Mouse (Mus musculus) right cerebral cortex, postnatal 14 days (tissue): ENCODE data around the gene Lsm12.
A peak's percentile ranks its signal among the peaks of the same experiment; 100 is the strongest.
"Not testable (repeated sequence)": the region's sequence is repeated elsewhere in the genome, so short reads cannot be mapped to it uniquely, and the experiment has no call there.

Experiments
- DNase-seq: peaks from one replicate; pipeline ENCODE4 v3.0.0; 2022

Gene Lsm12

GRCm38 (mm10) chr11:102184253-102184645 lies 847 bp downstream of the Lsm12 start:
- DNase-seq: no peak

- no peak for DNase-seq
Measured at GRCm38 (mm10) chr11:102179836-102180235, 5.3 kb downstream of the Lsm12 start.

GRCm38 (mm10) chr11:102168689-102169088 lies 16.4 kb downstream of the Lsm12 start:
- DNase-seq: no peak

GRCm38 (mm10) chr11:102167539-102167938 lies 17.6 kb downstream of the Lsm12 start:
- DNase-seq: no peak

GRCm38 (mm10) chr11:102165971-102166722 lies 18.9 kb downstream of the Lsm12 start:
- no peak for DNase-seq

GRCm38 (mm10) chr11:102159781-102160180 lies 25.3 kb downstream of the Lsm12 start:
- DNase-seq: no peak

GRCm38 (mm10) chr11:102158024-102158423 lies 27.1 kb downstream of the Lsm12 start:
- not testable (repeated sequence) for DNase-seq

- no peak for DNase-seq
Measured at GRCm38 (mm10) chr11:102156786-102157089, 28.4 kb downstream of the Lsm12 start.

GRCm38 (mm10) chr11:102156039-102156785 lies 28.9 kb downstream of the Lsm12 start, which contains the start of gene Tmem101:
TSS of gene Tmem101 (minus strand) at chr11:102156404.
- DNase-seq: peak; percentile 84

- no peak for DNase-seq
Measured at GRCm38 (mm10) chr11:102147213-102147989, 37.7 kb downstream of the Lsm12 start.

- DNase-seq: no peak
Measured at GRCm38 (mm10) chr11:102146531-102146930, 38.6 kb downstream of the Lsm12 start.

GRCm38 (mm10) chr11:102146005-102146404 lies 39.1 kb downstream of the Lsm12 start:
- DNase-seq: no peak

- no peak for DNase-seq
Measured at GRCm38 (mm10) chr11:102145471-102146001, 39.6 kb downstream of the Lsm12 start, which contains the start of gene Nags. TSS of gene Nags (plus strand) at chr11:102145513.

- DNase-seq: no peak
Measured at GRCm38 (mm10) chr11:102144957-102145470, 40.1 kb downstream of the Lsm12 start.

- DNase-seq: no peak
Measured at GRCm38 (mm10) chr11:102142355-102142754, 42.7 kb downstream of the Lsm12 start.

- peak; percentile 48 for DNase-seq
Measured at GRCm38 (mm10) chr11:102140508-102140907, 44.6 kb downstream of the Lsm12 start.

GRCm38 (mm10) chr11:102138447-102138740 lies 46.7 kb downstream of the Lsm12 start:
- peak; percentile 72 for DNase-seq

- DNase-seq: no peak
Measured at GRCm38 (mm10) chr11:102137625-102138446, 47.3 kb downstream of the Lsm12 start.

GRCm38 (mm10) chr11:102134516-102134915 lies 50.6 kb downstream of the Lsm12 start:
- no peak for DNase-seq

- DNase-seq: no peak
Measured at GRCm38 (mm10) chr11:102117386-102117785, 67.7 kb downstream of the Lsm12 start.

- DNase-seq: no peak
Measured at GRCm38 (mm10) chr11:102116241-102116640, 68.9 kb downstream of the Lsm12 start.
